Mouse (Mus musculus) kidney, postnatal 25 days (tissue): Measurements from ENCODE around the gene Gm765.

Experiments used
- DNase-seq, 2 experiments: peaks; one replicate each; pipeline ENCODE4 v3.0.0; 2021; ENCODE audit warnings: mixed read lengths in 2 of 2

The Gm765 gene

DNA sequence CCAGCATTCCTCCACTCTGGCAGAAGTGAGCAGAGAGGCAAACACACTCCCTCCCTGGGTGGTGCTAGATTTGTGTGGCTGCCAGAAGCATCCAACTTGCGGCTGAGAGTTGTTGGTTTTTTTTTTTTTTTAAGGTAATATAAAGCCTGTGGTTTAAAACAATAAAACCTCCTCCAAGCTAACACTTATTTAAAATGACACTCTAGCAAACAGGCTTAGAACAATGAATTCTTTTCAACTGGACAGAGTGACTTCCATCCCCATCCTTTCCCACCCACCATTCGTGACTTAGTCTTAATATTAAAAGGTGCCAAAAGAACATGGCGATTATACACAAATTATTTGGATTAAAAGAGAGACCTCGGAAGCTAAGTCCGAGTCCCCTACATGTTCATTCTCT, at the start of gene Gm765:
Gene Gm765, minus strand, starts transcription at position 101 of the 400 bp plus-strand sequence.
- DNase-seq = no peak

DNA sequence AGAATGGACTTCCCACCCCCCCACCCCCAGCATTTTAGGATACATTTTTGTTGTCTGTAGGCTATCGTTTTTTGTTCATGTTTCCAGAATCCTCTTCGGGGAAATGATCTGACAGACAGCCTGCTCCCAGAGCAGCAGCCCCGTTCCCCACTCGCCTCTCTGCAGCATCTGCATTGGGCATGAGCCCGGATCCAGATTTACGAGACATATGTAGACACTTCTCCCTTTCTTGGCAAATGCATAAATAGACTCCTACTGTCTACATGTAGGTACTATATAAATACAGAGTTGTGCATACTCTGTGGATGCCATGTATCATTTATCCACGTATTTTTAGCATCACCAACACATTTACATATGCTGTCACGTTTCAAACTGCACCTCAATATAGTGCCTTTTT, 42.9 kb upstream of the Gm765 start:
- DNase-seq = no peak

DNA sequence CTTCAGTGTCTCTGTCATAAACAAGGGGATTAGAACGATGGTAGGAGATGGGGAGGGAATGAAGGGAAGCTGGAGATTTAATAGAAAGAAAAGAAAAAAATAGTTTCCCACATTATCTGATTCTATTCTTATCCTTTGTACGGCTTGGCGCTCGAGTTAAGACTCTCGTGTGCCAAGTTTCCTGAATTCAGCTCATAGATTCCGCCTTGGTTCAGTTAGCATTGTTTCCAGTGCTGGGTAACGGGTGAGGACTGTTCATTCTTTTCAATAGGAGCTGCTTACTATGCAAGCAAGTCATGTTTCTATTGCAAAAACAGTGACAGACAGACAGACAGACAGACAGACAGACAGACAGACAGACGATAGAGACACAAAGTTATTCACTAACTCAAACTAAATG, 41.9 kb upstream of the Gm765 start:
- no peak for DNase-seq

DNA sequence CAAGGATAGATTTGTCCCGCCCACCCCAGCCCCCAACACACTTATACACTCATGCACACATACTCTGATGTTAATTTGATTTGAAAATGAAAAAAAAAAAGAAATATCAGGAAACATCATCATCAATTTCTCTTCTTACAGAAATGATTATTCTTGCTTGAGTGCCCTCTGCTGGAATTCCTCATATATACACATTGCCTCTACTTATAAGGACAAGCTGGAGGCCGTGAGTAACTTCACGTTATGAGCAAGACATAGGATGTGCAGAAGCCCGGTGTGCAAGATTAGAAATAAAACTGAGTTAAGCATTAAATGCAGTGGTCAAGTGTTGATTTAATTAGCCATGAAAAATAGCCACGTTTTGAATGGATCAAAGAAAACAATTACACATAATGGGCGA, 40.9 kb upstream of the Gm765 start:
- peak in 1 of 2 experiments; percentile 31 for DNase-seq

DNA sequence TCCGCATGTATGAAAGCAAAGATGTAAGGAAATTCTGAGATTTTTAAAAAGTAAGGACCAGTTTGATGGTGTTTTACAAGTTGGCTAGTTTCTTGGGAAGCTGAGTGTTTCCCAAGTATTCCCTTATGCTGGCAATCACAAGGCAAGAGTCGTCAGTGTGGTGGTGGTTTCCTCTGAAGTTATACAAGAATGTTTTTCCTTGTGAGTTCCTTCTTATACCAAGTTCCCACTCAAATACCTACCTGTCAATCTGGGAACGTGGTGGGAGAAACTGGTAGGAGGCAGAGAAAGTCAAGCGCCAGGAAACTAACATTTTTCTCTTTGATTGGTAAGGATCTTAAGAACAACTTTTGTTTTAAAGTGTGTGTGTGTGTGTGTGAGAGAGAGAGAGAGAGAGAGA, 23.6 kb upstream of the Gm765 start:
- no peak for DNase-seq

DNA sequence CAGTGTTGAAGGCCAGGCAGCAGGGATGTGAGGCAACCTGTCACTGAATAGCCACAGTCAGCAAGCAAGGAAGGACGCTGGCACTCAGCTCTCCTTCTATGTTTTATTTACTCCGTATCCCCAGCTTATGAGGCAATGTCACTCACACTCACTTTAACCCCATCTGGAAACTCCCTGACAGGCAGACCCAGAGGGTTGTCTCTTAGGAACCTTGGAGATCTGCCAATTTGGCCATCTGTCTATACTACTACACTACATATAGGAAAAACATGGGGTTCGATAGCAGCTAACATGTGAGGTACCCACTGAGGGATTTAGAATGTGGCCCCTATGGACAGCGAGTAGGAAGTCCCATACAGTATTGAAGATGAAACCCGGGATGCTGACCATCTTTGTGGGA, 12.7 kb upstream of the Gm765 start:
- DNase-seq = no peak

DNA sequence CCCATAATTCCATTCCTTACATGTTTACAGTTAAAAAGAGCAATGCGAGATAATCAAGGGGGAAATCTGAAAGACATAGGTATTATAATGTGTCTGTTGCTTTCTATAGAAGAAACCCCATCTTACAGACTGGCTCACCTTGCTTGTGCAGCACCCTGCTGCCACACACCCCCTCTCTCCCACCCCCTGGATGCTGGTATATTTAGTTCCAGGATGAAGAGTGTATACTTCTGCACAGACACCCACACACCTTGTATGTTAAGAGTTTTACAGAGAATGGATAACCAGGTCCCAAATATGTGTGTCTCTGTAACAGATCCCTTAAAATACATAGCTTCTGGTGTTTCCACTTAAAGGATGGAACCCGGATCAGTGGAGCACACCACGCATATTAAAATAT, 10.7 kb upstream of the Gm765 start:
- no peak for DNase-seq

DNA sequence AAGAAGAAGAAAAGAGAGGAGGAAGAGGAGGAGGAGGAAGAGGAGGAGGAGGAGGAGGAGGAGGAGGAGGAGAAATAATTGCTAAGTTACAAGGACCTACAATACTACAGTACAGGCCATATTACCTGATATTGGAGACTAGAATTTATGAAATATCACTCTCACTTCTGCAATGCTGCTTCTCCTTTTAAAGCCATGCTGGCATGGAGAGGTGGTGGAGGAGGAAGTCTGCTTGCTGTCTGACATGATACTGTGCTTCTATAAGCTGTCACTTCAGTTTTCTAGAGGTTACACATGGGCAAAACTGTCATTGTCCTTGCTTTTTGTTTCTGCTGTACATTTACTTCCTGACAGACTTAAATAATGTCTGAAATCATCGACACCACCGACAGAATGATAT, 9.8 kb downstream of the Gm765 start:
- DNase-seq = no peak

DNA sequence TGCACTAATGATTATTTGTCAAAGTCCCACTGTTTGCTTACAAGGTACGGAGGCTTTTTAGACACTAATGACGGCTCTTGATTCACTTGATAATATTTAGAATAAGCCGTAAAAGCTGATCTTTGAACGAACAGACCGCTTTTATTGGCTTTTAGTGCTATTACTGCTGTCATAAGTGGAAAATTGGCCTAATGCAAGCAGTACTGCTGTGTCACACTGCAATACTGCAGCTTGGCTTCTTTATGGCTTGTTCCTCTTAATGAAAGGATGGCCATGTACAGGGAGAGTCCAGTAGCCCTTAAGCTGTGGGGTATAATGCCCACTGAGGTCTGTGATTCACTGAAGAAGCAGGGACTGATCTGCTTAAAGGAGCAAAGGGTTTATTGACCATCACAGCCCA, 30.9 kb downstream of the Gm765 start:
- DNase-seq = no peak

DNA sequence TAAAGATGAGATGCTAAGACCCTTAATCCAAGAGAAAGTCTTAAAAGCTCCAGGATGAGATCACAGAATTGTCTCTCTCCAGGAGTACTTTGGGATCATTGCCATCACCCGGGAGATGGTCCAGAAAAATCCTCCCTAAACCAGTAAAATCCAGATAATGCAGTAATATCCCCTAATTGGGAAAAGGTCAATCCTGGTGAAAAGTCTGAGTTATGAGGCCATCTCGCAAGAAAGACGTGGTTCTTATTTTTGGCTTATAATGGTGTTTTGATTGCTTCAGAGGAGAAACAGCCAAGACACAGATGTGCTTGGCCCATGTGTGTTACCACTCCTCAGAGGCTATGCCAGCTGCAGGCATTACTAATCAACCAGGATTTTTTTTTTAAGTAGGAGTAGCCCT, 34.9 kb downstream of the Gm765 start:
- DNase-seq = no peak

DNA sequence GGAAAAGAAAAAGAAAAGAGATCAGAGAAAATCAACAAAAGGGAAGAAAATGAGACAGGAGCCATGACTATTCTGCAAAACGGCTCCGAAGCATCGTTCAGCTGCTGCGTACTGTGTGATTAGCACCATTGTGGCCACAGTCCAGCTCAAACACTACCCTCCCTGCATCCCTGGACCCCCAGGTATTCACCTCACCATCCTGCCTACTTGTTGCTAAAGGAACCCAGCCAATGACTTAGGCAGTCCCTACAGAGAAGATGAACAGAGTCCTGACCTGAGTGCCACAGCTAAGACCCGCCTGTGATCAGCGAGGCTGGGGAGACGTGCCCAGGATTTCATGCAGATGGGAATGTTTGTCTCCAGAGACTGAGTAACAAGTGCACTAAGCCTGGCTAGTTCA, 35.4 kb downstream of the Gm765 start:
- DNase-seq = no peak

DNA sequence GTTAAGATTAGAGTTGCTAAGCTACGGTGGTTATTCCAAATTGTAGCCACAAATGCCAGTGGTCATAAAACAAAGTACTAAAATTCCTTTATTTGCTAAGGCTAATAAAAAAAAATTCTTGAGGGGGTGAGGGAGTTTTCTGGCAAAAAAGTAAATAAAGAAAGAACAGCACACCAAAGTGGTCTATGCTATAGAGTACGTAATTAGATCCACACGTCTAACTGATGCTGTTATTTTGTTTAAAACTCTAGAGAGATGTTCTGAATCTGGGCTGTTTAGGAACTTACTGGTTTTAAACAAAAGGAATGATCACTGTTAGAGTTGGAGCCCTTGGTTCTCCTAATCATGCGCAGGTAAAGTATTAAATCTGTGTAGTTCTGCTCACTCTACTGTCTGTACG, 50.5 kb downstream of the Gm765 start:
- DNase-seq = no peak

DNA sequence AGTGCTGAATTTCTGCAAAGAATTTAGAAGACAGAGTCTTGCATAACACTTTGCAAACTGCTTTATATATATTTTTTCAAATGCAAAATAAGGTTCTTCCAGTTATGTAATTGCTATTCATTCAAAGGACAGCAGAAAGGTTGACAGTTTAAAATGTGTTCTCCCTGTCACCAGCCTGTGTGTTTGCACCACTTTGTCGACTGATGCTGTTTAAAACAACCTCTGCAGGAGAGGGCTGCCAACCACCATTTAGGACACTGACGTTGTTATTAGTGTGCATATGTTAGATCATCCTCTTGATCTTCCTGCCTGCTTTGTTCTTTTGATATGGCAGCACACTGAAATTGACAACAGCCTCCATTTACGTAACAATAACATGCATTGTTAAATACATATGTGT, 54.2 kb downstream of the Gm765 start:
- DNase-seq = no peak

DNA sequence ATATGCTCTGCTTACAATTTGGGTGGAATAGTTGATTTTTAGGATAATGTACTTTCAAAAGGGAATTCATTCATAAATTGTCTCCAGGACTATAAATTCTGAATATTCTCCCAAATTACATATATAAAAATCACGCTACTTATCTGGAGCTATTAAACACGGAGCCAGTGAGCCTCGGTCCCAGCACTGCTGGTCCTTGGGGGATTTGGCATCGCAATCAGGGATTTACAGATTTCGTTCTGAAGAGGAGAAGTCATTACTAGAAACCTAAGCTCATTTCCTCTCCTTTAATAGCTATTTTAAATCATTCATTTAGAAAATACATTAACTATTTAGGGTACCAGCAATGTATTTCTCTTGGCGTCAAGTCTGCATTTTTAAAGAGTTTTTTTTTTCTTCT, 55.0 kb downstream of the Gm765 start:
- DNase-seq = no peak

DNA sequence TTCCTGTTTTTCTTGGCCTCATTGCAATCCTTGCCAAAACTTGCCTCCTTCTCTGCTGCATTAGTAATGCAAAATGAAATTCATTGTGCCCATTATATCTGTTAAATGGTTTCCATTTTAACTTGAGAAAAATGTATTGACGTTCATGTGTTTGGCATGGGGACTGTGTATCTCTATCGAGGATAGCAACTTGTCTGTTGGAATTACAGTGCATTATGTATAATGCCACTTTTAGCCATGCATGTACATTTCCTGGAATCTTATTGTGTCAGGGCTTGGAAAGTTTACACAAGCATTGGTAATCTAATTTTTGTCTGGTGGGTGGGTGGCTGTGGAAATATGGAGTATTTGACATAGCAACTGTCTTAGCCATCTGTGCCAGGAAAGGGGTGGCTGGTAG, 57.4 kb downstream of the Gm765 start:
- no peak for DNase-seq

DNA sequence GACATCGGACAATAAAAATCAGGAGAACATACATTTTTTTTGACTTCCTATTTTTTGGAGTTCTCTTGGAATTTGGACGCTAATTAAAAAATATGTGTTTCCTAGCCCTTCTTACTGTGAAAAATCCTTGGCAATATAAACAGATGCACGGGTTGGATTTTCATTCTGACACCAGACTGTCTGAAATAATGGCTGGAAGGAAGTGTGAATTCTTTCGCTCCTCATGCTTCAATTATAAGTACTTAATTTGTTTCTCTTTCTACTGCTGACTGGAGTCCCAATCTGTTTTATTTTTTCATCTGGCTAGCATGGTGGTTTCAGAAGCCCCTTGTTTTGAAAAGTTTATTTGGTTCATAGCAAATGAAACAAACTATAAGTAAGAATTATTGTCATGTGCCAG, 59.8 kb downstream of the Gm765 start:
- DNase-seq = no peak

DNA sequence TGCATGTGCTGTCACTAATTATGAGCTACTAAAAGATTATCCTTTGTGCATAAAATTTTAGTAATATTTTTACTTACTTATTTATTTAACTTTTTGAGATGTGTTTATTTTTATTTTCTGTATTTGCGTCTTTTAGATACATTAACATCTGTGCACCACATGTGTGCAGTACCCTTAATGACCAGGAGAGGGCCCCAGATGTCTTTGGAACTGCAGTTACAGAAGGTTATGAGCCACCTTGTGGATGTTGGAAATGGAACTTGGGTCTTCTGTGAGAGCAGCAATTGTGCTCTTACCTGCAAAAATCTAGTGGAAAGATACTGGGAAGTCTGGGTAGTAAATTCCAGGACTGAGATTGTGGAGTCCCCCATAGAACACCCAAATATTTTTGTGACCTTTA, 71.0 kb downstream of the Gm765 start:
- DNase-seq = peak; percentile 58 to 73

DNA sequence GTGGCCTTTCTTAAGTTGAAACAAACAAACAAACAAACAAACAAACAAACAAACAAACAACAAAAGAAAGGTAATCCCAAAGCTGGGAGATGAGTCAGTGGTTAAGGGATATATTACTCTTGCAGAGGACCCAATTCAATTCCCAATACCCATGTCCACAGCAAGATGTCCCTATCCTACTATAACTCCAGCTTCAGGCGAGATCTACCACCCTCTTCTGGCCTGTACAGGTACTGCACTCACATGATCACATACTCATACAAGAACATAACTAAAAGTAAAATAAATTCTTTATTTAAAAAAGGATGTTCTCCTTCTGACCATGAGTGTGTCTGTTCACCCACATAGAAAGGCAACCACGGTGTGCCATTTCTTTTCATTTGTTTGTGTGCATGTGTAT, 79.6 kb downstream of the Gm765 start:
- DNase-seq = no peak

DNA sequence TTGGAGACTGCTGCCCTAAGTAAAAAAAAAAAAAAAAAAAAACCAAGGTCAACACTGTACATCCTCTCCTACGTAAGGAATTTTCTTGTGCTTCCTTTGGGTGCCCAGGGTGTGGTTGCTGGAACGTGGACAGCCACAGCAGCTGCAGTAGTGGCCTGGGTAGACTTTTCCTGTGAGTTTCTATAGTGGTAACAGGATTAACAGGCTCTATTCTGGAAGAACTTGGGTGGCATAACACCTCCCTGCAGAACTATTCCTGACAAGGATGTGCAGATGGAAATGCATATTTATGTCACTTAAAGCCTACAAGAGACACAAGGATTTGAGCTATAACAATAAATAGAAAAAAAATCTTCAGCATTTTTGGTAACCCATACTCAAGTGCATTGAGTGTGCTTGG, 83.5 kb downstream of the Gm765 start:
- no peak for DNase-seq

DNA sequence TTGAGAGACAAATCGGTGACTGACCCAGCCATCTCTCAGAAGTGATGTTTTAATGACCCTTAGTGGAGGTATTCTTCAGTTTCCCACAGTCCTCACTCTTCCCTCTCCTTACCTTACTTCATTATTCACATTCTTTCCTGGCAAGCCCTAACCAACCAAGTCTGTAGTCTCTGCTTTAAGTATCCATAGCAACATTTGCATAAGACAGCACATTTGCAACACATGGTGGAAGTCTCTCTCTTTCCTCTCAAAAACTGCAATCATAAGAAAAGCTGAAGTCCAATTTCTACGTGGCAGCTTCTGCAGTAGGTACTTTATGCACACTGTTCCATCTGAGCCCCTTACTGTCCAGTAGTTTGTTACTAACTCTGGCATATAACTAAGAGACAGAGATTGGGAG, 96.1 kb downstream of the Gm765 start:
- no peak for DNase-seq

DNA sequence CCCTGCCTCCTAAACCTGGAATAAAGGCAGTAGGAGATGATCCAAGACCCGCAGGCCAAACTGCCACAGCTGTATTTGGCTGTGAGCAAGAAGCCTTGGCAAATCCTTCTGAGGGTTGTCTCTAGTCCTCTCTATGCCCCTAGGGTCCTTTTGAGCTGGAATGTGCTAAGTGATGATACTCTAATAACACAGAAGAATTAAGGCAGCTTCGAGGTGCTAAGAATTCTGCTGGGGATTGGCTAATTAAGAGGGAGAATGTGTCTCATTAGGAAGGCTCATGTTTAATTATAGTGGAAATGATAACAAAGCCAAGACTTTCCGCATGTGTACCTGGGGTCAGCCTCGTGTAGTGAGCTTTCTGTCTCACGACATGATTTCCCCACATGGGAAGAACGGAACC, 99.4 kb downstream of the Gm765 start:
- DNase-seq = no peak

DNA sequence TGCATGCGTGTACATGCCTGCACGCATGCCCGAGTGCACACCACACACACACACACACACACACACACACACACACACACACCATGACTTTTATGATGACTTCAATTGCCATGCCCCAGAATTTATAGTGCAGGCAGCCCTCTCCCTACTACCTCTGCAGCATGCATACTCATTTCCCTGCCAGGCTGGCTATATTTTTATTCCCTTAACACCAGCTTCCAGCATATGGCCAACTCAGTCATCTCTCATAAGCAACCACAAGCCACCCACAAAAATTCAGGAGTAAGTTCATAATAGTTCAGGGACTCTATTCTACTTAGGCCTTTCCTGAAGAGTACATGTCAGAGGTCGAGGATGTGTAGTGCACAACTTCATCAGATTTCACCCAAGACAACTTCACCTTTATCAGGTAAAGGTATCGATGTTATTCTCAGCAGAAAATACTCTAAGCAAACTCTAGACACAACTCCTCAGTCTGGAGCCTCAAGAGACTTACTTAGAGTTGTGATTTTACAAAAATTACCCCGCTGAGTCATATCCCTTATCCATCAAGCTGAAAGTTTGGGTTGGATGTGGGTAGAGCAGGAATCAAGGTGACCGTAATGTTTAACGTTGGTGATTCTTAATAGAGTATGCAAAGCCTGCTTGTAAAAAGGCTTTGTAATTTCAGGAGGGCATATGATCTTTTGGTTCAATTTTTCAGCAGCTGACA, 101.8 kb downstream of the Gm765 start:
- DNase-seq = no peak

DNA sequence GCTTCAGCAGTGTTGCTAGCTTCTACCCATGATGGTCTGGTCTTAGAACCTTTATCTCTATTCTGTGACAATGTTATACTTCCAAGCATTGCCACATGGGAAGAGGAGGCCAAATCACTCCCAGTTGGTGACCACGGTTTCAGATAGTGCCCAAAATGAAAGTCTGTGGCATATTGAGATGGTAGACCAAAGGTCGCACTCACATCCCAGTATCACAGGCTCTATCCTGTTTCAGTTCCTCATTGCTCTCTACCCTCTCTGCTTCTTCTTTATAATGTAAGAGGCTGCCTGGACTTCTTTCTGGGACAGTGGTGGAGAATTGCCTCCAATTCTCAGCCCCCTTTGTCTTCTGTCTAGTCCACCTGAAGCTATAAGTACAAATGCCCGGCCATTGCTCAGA, 108.5 kb downstream of the Gm765 start:
- no peak for DNase-seq

DNA sequence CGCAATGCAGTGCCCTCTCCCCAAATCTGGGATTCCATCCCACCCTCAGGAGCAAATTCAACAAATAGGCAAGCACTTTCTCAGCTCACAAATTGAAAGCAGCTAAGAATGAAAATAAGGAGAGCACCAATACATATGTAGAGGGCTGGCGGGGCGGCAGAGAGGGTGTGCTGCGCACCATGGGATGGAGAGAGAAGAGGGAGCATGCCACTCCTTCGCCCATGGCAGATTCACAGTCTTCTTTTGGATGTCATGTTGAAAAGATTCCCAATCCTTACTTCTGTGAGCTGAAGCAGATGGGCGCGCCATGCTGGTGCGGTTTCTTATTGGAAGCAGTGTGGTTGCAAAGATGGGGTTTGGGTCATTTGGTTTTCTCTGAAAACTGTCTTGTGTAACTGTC, 118.6 kb downstream of the Gm765 start:
- DNase-seq = no peak

DNA sequence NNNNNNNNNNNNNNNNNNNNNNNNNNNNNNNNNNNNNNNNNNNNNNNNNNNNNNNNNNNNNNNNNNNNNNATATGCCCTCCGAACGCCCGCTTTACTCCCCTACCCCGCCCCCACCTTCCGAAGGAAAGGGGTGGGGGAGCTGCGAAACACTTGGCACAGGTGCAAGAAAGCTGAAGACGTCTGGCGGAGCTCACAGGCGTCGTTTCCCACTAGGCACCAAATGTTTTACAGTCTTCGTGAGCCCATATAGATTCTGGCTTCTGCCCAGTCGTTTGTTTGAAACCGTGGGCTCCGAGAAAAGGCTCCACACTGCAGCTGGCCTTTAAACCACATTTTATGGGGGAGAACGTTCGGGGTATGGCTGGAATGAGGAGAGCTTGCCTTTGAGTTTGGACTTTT, 120.6 kb downstream of the Gm765 start:
- DNase-seq = no peak

DNA sequence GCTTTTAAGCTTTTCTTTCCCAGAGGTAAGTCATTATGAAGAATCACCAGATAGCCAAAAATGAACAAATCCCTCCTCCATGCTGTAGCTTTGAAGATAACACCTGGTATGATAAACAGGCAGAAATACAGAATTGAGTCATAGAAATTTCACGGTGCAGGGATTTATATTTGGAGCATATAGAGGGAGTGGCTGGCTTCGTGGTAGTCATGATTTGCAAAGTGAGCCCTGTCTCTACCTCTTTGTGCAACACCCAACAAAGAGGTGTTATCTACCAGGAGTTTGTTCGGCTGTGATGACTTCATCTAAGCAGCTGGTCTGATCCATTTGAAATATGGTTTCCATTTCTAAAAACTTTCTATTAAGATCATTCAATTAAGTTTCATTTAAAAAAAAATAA, 130.3 kb downstream of the Gm765 start:
- no peak for DNase-seq
